ENCODE assay signal across 26 mouse cellular contexts in genomic region chr10:81196470-81197065, GRCm38 (mm10). TPM values are rescaled to one million over a fixed set of nuclear protein-coding genes. Genes with fewer than 3 reads are reported as not detected.
DNase-seq lines count a peak whose midpoint lies in the region; ATAC-seq and TF ChIP-seq lines count a peak whose summit lies in the region.
"Had no signal": no experiment of that assay in that cellular context is flagged by ENCODE, and none has a peak within 500 bp of the region (broad histone marks: within the 10 kb centered on the region; RNA-seq: fewer than 3 reads in every experiment).

No protein-coding gene starts in this region.

- peak overlapping the region; percentile 19; the same call in 1 of the 2 replicates for H3K9ac ChIP-seq in limb, embryonic 13.5 days
- peak overlapping the region; percentile 97 for H3K9ac ChIP-seq in heart, embryonic 13.5 days
- no peak overlapping the region for H3K9ac ChIP-seq in hindbrain, embryonic 14.5 days
- H3K9ac ChIP-seq: embryonic facial prominence, embryonic 13.5 days; forebrain, embryonic 15.5 days; kidney, embryonic 15.5 days; liver, embryonic 14.5 days; lung, embryonic 15.5 days had no signal

- no peak overlapping the region for H3K27ac ChIP-seq in limb, embryonic 13.5 days
- H3K27ac ChIP-seq in limb, embryonic 10.5 days, result no peak overlapping the region
- peak overlapping the region; percentile 99 for H3K27ac ChIP-seq in heart, embryonic 13.5 days (replicated peaks)
- no peak overlapping the region for H3K27ac ChIP-seq in thymus, adult 2 months (ENCODE audit: control insufficient read depth, insufficient read depth, low read length)
- no peak overlapping the region for H3K27ac ChIP-seq in hindbrain, embryonic 14.5 days
- H3K27ac ChIP-seq: embryonic facial prominence, embryonic 13.5 days; forebrain, embryonic 15.5 days; kidney, embryonic 15.5 days; limb, embryonic 12.5 days; liver, embryonic 14.5 days; lung, embryonic 15.5 days; midbrain, embryonic 10.5 days had no signal

- WGBS in limb, embryonic 13.5 days, result 57% methylated on average over 11 of the region's 11 CpGs
- 68% methylated on average over 11 of the region's 11 CpGs for WGBS in limb, embryonic 10.5 days
- WGBS in heart, embryonic 13.5 days, result 45% methylated on average over 11 of the region's 11 CpGs
- WGBS in thymus, adult 2 months, result 84% methylated on average over 11 of the region's 11 CpGs
- 72% methylated on average over 11 of the region's 11 CpGs for WGBS in hindbrain, embryonic 14.5 days

- peaks cover 25% of the 10 kb centered on the region for H3K4me1 ChIP-seq in limb, embryonic 13.5 days
- peaks cover 28% of the 10 kb centered on the region for H3K4me1 ChIP-seq in limb, embryonic 10.5 days
- H3K4me1 ChIP-seq in heart, embryonic 13.5 days, result peaks cover 69% of the 10 kb centered on the region
- H3K4me1 ChIP-seq in thymus, adult 2 months (replicated peaks; ENCODE audit: control insufficient read depth, insufficient read depth, low read length), result peaks cover 28% of the 10 kb centered on the region
- H3K4me1 ChIP-seq in hindbrain, embryonic 14.5 days (replicated peaks; ENCODE audit: control insufficient read depth, insufficient read depth, low read length), result peaks cover 13% of the 10 kb centered on the region

- no peak for TF ChIP-seq CTCF in thymus, adult 2 months (IDR thresholded peaks at IDR 0.05; ENCODE audit: borderline replicate concordance, control insufficient read depth, extremely low read depth, insufficient read depth, low read length, poor library complexity)

- H3K4me2 ChIP-seq in limb, embryonic 13.5 days (replicated peaks), result no peak overlapping the region
- peak overlapping the region; percentile 75 for H3K4me2 ChIP-seq in heart, embryonic 13.5 days
- H3K4me2 ChIP-seq in hindbrain, embryonic 14.5 days (replicated peaks), result no peak overlapping the region
- H3K4me2 ChIP-seq: embryonic facial prominence, embryonic 13.5 days; forebrain, embryonic 15.5 days; kidney, embryonic 15.5 days; limb, embryonic 12.5 days; lung, embryonic 15.5 days had no signal

- peaks cover 63% of the 10 kb centered on the region for H3K27me3 ChIP-seq in limb, embryonic 13.5 days
- peaks cover 68% of the 10 kb centered on the region for H3K27me3 ChIP-seq in limb, embryonic 10.5 days (ENCODE audit: low read depth, poor library complexity, severe bottlenecking)
- H3K27me3 ChIP-seq in heart, embryonic 13.5 days (replicated peaks), result peaks cover 44% of the 10 kb centered on the region
- no peaks in the 10 kb centered on the region for H3K27me3 ChIP-seq in thymus, adult 2 months (ENCODE audit: control insufficient read depth, insufficient read depth, low read length)
- H3K27me3 ChIP-seq in hindbrain, embryonic 14.5 days (ENCODE audit: control insufficient read depth, insufficient read depth, low read length), result peaks cover 22% of the 10 kb centered on the region

- ATAC-seq in limb, embryonic 13.5 days (ENCODE audit: low FRiP score, low read depth), result no peak
- ATAC-seq in heart, embryonic 13.5 days (ENCODE audit: extremely low read depth, insufficient number of reproducible peaks, low FRiP score, low TSS enrichment), result no peak
- ATAC-seq in hindbrain, embryonic 14.5 days (ENCODE audit: low FRiP score), result no peak
- ATAC-seq: forebrain, embryonic 15.5 days; hindbrain, embryonic 16.5 days; intestine, embryonic 16.5 days had no signal

- no peaks in the 10 kb centered on the region for H3K9me3 ChIP-seq in limb, embryonic 13.5 days
- H3K9me3 ChIP-seq in limb, embryonic 10.5 days (replicated peaks), result no peaks in the 10 kb centered on the region
- no peaks in the 10 kb centered on the region for H3K9me3 ChIP-seq in heart, embryonic 13.5 days
- H3K9me3 ChIP-seq in hindbrain, embryonic 14.5 days (ENCODE audit: control insufficient read depth, low read length), result no peaks in the 10 kb centered on the region
- H3K9me3 ChIP-seq: embryonic facial prominence, embryonic 13.5 days; forebrain, embryonic 15.5 days; kidney, embryonic 15.5 days; limb, embryonic 12.5 days; lung, embryonic 15.5 days; midbrain, embryonic 10.5 days had no signal

- H3K36me3 ChIP-seq in limb, embryonic 13.5 days, result 0 out of 2 replicates have a peak, but pooled peaks cover under 1% of the 10 kb centered on the region
- H3K36me3 ChIP-seq in limb, embryonic 10.5 days, result no peaks in the 10 kb centered on the region
- H3K36me3 ChIP-seq in heart, embryonic 13.5 days, result 0 out of 2 replicates have a peak, but pooled peaks cover 2% of the 10 kb centered on the region
- no peaks in the 10 kb centered on the region for H3K36me3 ChIP-seq in thymus, adult 2 months (ENCODE audit: control insufficient read depth, insufficient read depth, low read length)
- 0 out of 2 replicates have a peak, but pooled peaks cover 2% of the 10 kb centered on the region for H3K36me3 ChIP-seq in hindbrain, embryonic 14.5 days (replicated peaks; ENCODE audit: control insufficient read depth, insufficient read depth)
- H3K36me3 ChIP-seq: embryonic facial prominence, embryonic 13.5 days; forebrain, embryonic 15.5 days; kidney, embryonic 15.5 days; lung, embryonic 15.5 days had no signal

- DNase-seq in limb, embryonic 10.5 days (ENCODE audit: low spot score), result no peak
- peak; percentile 67 for DNase-seq in heart, postnatal 4 days
- no peak for DNase-seq in ovary, postnatal 36 days (ENCODE audit: low spot score)
- DNase-seq in thymus, adult 2 months, result no peak
- DNase-seq in hindbrain, embryonic 14.5 days (ENCODE audit: low spot score), result no peak
- DNase-seq: adrenal gland, adult 2 months; cerebellum, adult 8-10 months; kidney, postnatal 4 days; lung, postnatal 4 days; right cerebral cortex, adult 18-20 months had no signal

- no peak for TF ChIP-seq POLR2A in thymus, adult 2 months (IDR thresholded peaks at IDR 0.05; ENCODE audit: control insufficient read depth, extremely low read depth, insufficient read depth, low read length, poor library complexity)

- no peak overlapping the region for H3K4me3 ChIP-seq in limb, embryonic 13.5 days
- no peak overlapping the region for H3K4me3 ChIP-seq in limb, embryonic 10.5 days
- H3K4me3 ChIP-seq in heart, embryonic 13.5 days, result peak overlapping the region; percentile 58
- H3K4me3 ChIP-seq in thymus, adult 2 months (ENCODE audit: control insufficient read depth, insufficient read depth, low read length), result no peak overlapping the region
- no peak overlapping the region for H3K4me3 ChIP-seq in hindbrain, embryonic 14.5 days (replicated peaks; ENCODE audit: low read length)
- H3K4me3 ChIP-seq: embryonic facial prominence, embryonic 13.5 days; forebrain, embryonic 15.5 days; kidney, embryonic 15.5 days; limb, embryonic 12.5 days; lung, embryonic 15.5 days; midbrain, embryonic 10.5 days had no signal

RNA-seq across cellular contexts. Expression of gene Nmrk2, which starts 5.3 kb away (rescaled TPM):
- polyA plus RNA-seq in limb, embryonic 13.5 days (2015; fragmentation: Nextera tagmentation; extraction: Ambion mirVana), result 0.18 and 0.26 TPM in 2 replicates
- polyA plus RNA-seq in limb, embryonic 10.5 days (2016; fragmentation: Nextera tagmentation; extraction: Ambion mirVana), result not detected in 2 replicates
- polyA plus RNA-seq in heart, embryonic 13.5 days (2015; fragmentation: Nextera tagmentation; extraction: Ambion mirVana), result 5.2 and 6.1 TPM in 2 replicates
- 10 to 100 TPM; 44.1 to 74.9 TPM for total RNA-seq in heart, postnatal 4 days (2021)
- polyA plus RNA-seq in thymus, adult 2 months (2012; rRNA removed), result 0.12 TPM in 1 of 2 replicates, not detected in the other
- 0.14 TPM in 1 of 2 replicates, not detected in the other for polyA plus RNA-seq in hindbrain, embryonic 14.5 days (2014; fragmentation: Nextera tagmentation; extraction: Ambion mirVana)
- total RNA-seq: adrenal gland, adult 2 months had no signal
- polyA plus RNA-seq: adrenal gland, adult 2 months; embryonic facial prominence, embryonic 13.5 days; intestine, embryonic 16.5 days; kidney, embryonic 15.5 days; limb, embryonic 12.5 days; liver, embryonic 14.5 days; midbrain, embryonic 10.5 days had no signal

RNA-seq across cellular contexts. Expression of gene 4930442H23Rik, which starts 12.9 kb away (rescaled TPM):
- not detected in 2 replicates for polyA plus RNA-seq in limb, embryonic 13.5 days (2015; fragmentation: Nextera tagmentation; extraction: Ambion mirVana)
- polyA plus RNA-seq in limb, embryonic 10.5 days (2016; fragmentation: Nextera tagmentation; extraction: Ambion mirVana), result not detected in 2 replicates
- 0.27 TPM in 1 of 2 replicates, not detected in the other for polyA plus RNA-seq in heart, embryonic 13.5 days (2015; fragmentation: Nextera tagmentation; extraction: Ambion mirVana)
- total RNA-seq in heart, postnatal 4 days (2021), result not detected
- not detected in 2 replicates for polyA plus RNA-seq in thymus, adult 2 months (2012; rRNA removed)
- 0.33 TPM in 1 of 2 replicates, not detected in the other for polyA plus RNA-seq in hindbrain, embryonic 14.5 days (2014; fragmentation: Nextera tagmentation; extraction: Ambion mirVana)
- total RNA-seq: adrenal gland, adult 2 months; heart, adult 18-20 months; layer of hippocampus, postnatal 10 days; left cerebral cortex, adult 8-10 months had no signal
- polyA plus RNA-seq: embryonic facial prominence, embryonic 13.5 days; hindbrain, embryonic 16.5 days; intestine, embryonic 16.5 days; kidney, embryonic 15.5 days; limb, embryonic 12.5 days; liver, embryonic 14.5 days; neural tube, embryonic 11.5 days; thymus, postnatal 0 days had no signal

RNA-seq across cellular contexts. Expression of gene Dapk3, which starts 13.8 kb away (rescaled TPM):
- 53.4 and 53.7 TPM in 2 replicates for polyA plus RNA-seq in limb, embryonic 13.5 days (2015; fragmentation: Nextera tagmentation; extraction: Ambion mirVana)
- polyA plus RNA-seq in limb, embryonic 10.5 days (2016; fragmentation: Nextera tagmentation; extraction: Ambion mirVana), result 46.5 and 52.0 TPM in 2 replicates
- polyA plus RNA-seq in heart, embryonic 13.5 days (2015; fragmentation: Nextera tagmentation; extraction: Ambion mirVana), result 41.5 and 42.4 TPM in 2 replicates
- total RNA-seq in heart, postnatal 4 days (2021), result 10 to 100 TPM; 41.9 to 45.7 TPM
- polyA plus RNA-seq in thymus, adult 2 months (2012; rRNA removed), result 95.9 and 103 TPM in 2 replicates
- polyA plus RNA-seq in hindbrain, embryonic 14.5 days (2014; fragmentation: Nextera tagmentation; extraction: Ambion mirVana), result 68.2 and 76.7 TPM in 2 replicates

RNA-seq across cellular contexts. Expression of gene Eef2, which starts 20.1 kb away (rescaled TPM):
- 577 and 592 TPM in 2 replicates for polyA plus RNA-seq in limb, embryonic 13.5 days (2015; fragmentation: Nextera tagmentation; extraction: Ambion mirVana)
- polyA plus RNA-seq in limb, embryonic 10.5 days (2016; fragmentation: Nextera tagmentation; extraction: Ambion mirVana), result 575 and 611 TPM in 2 replicates
- 393 and 411 TPM in 2 replicates for polyA plus RNA-seq in heart, embryonic 13.5 days (2015; fragmentation: Nextera tagmentation; extraction: Ambion mirVana)
- 1,000 to 10,000 TPM; 1,326 to 1,351 TPM for total RNA-seq in heart, postnatal 4 days (2021)
- 2,100 and 2,369 TPM in 2 replicates for polyA plus RNA-seq in thymus, adult 2 months (2012; rRNA removed)
- 413 and 447 TPM in 2 replicates for polyA plus RNA-seq in hindbrain, embryonic 14.5 days (2014; fragmentation: Nextera tagmentation; extraction: Ambion mirVana)

RNA-seq across cellular contexts. Expression of gene Pias4, which starts 28.8 kb away (rescaled TPM):
- polyA plus RNA-seq in limb, embryonic 13.5 days (2015; fragmentation: Nextera tagmentation; extraction: Ambion mirVana), result 62.2 and 62.3 TPM in 2 replicates
- polyA plus RNA-seq in limb, embryonic 10.5 days (2016; fragmentation: Nextera tagmentation; extraction: Ambion mirVana), result 73.6 and 73.9 TPM in 2 replicates
- polyA plus RNA-seq in heart, embryonic 13.5 days (2015; fragmentation: Nextera tagmentation; extraction: Ambion mirVana), result 35.7 and 40.3 TPM in 2 replicates
- 10 to 100 TPM; 17.5 to 18.6 TPM for total RNA-seq in heart, postnatal 4 days (2021)
- polyA plus RNA-seq in thymus, adult 2 months (2012; rRNA removed), result 67.6 and 72.9 TPM in 2 replicates
- polyA plus RNA-seq in hindbrain, embryonic 14.5 days (2014; fragmentation: Nextera tagmentation; extraction: Ambion mirVana), result 43.7 and 48.3 TPM in 2 replicates
